Mouse (Mus musculus) activated CD4-positive, CD25-positive, alpha-beta regulatory T cell, adult 4 months (primary cell): ENCODE data around the gene Prep. TPM values are rescaled to one million over a fixed set of nuclear protein-coding genes. Genes with fewer than 3 reads are reported as not detected.
"Not testable (repeated sequence)": the region's sequence is repeated elsewhere in the genome, so short reads cannot be mapped to it uniquely, and the experiment has no call there.

Experiments
- ATAC-seq: one replicate; pipeline ENCODE4 v1.8.0; 2017
- polyA plus RNA-seq, 2 experiments: library from polyadenylated mRNA; unstranded; fragments of 100-300 nt; shearing (Covaris generic); gene quantifications; one replicate each; pipeline ENCODE4 v1.2.1; 2017

Prep gene
- polyA plus RNA-seq, 2 experiments from 2014 or later, result 4.1 to 5.2 TPM

DNA sequence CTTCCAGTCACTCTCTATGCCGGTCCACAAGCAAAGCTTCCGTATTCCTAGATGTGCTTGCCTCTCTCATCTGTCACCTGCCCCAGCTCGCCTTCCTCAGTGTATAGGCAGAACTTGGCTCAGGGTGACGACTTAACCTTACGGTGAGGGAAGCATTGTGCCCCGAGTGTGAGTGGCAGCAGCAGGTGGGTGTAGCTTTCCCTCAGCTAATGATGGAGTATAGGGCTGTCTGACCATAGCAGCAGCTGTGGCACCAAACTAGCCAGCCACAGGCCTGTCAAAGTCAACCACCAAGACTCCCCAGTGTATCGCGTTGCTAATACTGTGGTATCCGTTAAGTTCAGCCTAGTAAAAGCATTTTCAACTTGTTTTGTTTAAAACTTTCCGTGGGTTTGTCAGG lies 9.6 kb downstream of the Prep start:
- ATAC-seq, result no peak

DNA sequence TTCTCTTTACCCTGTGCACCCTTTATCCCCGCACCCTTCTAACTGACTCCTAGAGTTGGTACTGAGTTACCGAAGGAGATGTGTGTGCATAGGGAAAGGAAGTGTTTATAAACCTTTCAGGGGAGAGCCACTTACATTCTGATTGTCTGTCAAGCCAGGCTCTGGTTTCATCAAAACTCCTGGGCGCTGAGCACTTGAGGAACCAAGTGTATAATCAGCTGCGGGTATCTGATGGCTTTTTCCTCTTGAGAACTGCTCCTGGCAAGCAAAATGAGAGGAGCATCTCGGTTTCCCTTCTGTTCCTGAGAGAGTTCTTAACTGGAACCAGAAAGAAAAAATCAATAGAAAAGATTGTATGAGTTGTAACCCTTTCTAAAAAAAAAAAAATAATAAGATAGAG lies 10.3 kb downstream of the Prep start:
- ATAC-seq, result no peak

- ATAC-seq, result no peak
Observed at GRCm38 (mm10) chr10:45079756-45080155, 12.8 kb downstream of the Prep start.

- no peak for ATAC-seq
Observed at GRCm38 (mm10) chr10:45080490-45080889, 13.5 kb downstream of the Prep start.

DNA sequence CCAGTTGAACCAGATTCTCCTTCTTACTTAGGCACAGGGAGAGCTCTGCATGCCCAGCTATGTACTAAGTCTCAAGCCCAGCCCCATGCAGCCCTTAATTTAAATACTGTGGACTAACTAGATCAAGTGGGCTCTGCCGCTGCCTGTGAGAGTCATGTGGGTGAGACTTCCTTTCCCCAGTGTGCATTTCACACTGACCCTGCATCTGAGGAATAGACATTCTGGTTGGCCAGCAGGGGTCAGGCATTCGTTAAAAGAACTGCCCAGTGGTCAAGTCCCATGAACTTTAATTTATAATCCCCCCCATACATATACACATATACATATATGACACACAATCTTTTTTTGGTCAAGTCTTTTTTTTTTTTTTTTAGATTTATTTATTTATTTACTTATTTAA lies 15.7 kb downstream of the Prep start:
- no peak for ATAC-seq

- not testable (repeated sequence) for ATAC-seq
Observed at GRCm38 (mm10) chr10:45084002-45084401, 17.0 kb downstream of the Prep start.

GRCm38 (mm10) chr10:45084471-45084870 lies 17.5 kb downstream of the Prep start:
- ATAC-seq, result no peak

DNA sequence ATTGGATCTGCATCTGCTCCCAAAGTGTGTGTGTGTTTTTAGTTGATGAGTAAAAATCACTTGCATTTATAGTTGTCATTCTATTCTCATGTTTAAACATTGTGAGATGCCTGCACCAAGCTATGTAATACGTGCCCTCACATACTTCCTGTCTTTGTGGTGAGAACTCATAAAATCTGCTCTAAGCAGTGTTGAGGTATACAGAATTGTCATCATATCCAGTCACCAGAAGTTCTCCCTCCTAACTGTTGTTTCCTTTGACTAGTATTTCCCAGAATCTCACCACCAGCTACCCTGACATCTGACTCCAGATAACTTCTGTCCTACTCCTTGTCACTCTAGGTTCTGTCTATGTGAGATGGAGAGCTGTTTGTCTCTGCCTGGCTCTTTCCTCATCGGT lies 18.3 kb downstream of the Prep start:
- peak; percentile 66 for ATAC-seq

DNA sequence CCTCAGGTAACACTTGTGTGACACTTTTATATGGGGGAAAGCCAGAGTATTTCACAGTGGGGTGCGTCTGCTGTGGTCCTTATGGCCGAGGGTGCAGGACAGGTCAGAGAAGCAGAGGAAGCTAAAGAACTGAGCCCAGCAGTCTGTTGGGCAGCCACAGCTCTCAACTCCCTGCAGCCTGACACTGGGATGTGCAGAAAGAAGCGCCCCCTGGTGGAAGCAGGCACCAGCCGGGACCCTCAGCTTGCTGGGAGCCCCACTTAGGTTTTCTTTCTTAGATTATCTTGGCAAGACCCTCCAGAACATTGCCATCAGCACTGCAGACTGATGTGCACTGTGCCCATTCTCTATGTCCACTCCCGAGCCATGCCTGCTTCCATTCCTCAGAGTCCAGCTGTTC lies 19.6 kb downstream of the Prep start:
- ATAC-seq, result no peak

DNA sequence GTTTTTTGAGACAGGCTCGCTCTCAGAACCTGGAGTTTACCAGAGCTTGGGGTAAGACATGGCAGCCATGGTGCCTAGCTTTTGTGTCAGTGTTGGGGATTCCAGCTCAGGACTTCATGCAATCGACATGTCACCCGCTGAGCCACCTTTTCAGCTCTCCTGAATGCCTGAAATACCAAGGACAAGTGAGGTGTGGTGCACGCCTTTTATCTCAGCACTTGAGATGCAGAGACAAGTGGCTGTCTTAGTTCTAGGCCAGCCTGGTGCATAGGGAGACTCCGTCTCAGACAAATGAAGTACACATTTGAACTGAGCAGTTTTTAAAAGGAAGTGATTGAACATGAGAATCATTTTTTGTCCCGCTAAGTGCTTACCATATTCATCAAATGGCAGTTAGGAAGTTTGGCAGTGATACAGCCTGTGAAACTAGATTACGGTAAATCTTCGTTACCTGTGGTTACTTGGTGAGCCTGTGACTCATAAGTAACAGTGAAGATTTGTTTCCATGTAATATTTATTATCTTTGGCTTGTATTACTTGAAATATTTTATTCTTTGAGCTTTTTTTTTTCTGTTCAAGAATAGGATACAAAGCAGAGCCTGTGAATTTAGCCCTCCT lies 24.6 kb downstream of the Prep start:
- ATAC-seq, result no peak

- ATAC-seq, result no peak
Observed at GRCm38 (mm10) chr10:45092080-45093056, 25.4 kb downstream of the Prep start.

GRCm38 (mm10) chr10:45098751-45099150 lies 31.7 kb downstream of the Prep start:
- no peak for ATAC-seq

GRCm38 (mm10) chr10:45100473-45100872 lies 33.5 kb downstream of the Prep start:
- ATAC-seq, result no peak

DNA sequence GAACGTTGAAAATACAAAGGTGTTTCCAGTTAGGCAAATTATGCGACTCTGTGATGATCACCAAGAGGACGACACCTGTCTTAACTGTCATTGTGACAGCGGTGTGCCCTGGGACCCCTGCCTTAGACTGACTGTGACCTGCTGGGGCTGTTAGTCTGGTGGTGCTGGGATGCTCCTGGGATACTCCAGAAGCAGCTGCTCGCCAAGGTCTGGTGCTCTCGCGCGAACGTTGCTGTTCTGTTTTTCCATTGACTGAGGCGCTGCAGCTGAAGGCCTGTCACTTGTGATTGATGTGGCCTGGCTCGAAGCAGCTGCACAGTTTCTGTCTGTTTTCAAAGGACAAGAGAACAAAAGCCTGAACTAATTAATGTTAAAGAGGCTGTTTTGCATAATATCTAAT lies 36.2 kb downstream of the Prep start:
- ATAC-seq, result no peak

DNA sequence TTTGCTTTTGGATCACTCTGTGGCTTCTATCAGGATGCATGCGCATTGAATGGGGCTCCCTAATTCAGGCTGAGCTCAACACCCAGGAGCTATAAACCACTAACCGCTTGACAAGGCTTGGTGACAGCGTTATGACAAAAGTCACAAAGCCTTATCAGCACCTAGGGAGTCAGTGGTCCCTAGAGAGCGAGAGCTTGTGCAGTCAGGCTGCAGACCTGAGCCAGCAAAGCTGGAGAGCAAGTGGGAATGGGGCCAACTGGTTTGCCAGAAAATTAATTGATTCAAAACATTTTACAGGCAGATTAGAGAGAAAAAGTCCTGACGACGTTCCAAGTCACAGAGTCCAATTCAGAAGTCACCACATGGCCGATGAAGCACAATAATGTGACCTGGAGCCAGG lies 37.1 kb downstream of the Prep start:
- ATAC-seq, result no peak

- no peak for ATAC-seq
Observed at GRCm38 (mm10) chr10:45104535-45105079, 37.6 kb downstream of the Prep start.

DNA sequence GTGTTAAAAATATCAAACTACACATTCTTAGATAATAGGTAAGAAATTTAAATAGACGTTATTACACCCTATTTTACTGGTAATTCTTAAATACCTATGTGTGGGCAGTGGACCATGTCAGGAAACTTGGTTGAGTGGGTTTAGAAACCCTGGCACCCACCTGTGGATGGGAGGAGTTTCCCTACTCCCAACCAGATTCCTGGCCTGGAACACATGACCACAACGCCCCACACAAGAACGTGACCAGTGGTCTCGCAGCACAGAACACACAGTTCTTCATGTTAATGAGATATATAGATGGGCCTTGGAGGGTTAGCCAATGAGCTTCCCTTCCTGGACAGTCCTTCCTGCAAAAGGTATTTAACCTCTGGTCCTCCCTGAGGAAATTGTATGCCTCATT lies 39.5 kb downstream of the Prep start:
- no peak for ATAC-seq

DNA sequence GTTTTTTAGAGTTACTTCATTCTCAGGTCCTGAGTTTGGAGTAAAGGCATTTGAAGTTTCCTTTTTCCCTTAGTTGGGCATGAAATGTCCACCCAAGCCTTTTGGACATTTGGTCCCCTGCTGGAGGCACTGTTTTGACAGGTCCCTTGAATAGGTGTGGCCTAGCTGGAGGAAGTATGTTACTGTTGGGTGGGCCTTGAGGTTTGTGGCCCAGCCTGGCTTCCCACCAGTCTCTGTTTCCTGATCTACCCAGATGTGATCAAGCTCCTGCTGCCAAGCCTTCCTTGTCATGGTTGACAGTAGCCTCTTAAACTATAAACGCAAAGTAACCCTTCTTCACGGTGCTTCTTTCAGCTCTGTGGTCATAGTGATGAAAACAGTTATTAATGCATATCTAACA lies 40.3 kb downstream of the Prep start:
- ATAC-seq, result no peak

DNA sequence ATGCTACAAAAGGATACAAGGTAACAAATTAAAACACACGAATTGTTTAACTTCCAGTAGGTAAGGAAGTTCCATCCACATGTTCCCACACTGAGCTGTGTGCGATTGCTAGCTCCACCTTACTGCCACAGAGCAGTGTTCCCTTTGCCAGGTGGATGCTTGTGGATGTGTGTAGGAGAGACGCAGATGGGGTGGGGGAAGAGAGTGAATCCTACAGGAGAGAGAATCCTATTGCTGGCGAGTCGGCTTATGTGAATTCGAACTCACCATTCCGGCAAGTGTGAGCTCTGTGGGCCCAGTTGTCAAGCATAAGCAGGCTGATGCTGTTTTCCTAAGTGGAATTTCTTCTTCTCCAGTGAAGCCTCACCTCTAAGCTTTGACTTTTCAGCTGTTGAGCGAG lies 42.0 kb downstream of the Prep start:
- no peak for ATAC-seq

DNA sequence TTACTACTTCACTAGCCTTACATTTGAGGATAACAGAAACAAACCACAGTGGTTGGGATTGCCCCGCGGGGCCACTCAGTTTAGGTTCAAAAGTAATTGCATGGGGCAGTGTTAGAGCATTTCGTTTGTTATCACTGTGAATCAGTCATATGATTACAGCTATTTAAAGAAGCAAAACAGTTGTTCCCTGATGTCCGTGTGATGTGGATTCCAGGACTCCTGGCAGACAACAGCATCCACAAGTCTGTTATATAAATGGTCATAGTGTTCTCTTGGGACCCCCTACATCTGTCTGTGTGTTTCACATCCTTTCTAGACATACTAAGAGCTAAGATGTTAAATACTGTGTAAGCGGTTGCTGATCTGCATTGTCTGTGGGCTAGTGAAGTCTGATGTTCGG lies 43.0 kb downstream of the Prep start:
- no peak for ATAC-seq

GRCm38 (mm10) chr10:45112927-45113326 lies 45.9 kb downstream of the Prep start:
- no peak for ATAC-seq

- no peak for ATAC-seq
Observed at GRCm38 (mm10) chr10:45114462-45114861, 47.5 kb downstream of the Prep start.

DNA sequence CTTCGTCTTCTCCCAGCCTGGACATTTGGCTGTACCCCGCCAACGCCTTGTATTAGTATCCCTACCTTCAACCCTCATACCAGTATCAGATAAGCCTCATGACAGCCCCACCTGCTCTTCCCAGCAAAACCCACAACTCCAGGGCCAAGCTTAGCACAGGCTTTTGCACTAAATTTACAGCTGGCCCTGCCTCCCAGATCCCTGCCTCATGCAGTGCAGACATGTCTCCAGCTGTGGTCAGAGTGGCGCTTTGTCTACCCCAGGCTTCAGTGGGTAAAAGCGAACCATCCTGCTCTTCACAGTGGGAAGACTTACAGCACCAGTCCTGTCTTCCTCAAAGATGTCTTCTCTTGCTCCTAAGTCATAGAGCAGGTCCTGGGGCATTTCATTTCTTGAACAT lies 49.8 kb downstream of the Prep start:
- ATAC-seq, result no peak

GRCm38 (mm10) chr10:45118389-45118788 lies 51.4 kb downstream of the Prep start:
- no peak for ATAC-seq
